Mouse (Mus musculus) kidney, postnatal 0 days (tissue): Measurements from ENCODE around the gene Gm10300. TPM values are rescaled to one million over a fixed set of nuclear protein-coding genes. Genes with fewer than 3 reads are reported as not detected.

Source experiments
- ATAC-seq: fragments of 200-750 bp; cut with Nextera tagmentation; replicated peaks from 2 replicates; pipeline ENCODE4 v1.8.0; 2017; ENCODE audit warnings: low read depth, moderate number of reproducible peaks, moderate TSS enrichment, moderate library complexity; ENCODE audit not compliant: low FRiP score
- DNase-seq: peaks from one replicate; pipeline ENCODE4 v3.0.0-alpha.2; 2016; ENCODE audit warnings: low spot score
- H3K27ac ChIP-seq: fragments of 300-500 bp; sonication (generic); 2 replicates; pipeline ENCODE4 v1.5.1; 2014; ENCODE audit warnings: mild to moderate bottlenecking
- H3K27me3 ChIP-seq: fragments of 300-500 bp; sonication (generic); 2 replicates; pipeline ENCODE4 v1.6.1; 2014; ENCODE audit warnings: low read length, mixed read lengths; ENCODE audit not compliant: insufficient read depth
- H3K36me3 ChIP-seq: fragments of 300-500 bp; sonication (generic); 2 replicates; pipeline ENCODE4 v1.6.1; 2014; ENCODE audit warnings: low read length, mixed read lengths; ENCODE audit not compliant: insufficient read depth
- H3K4me1 ChIP-seq: fragments of 300-500 bp; sonication (generic); replicated peaks from 2 replicates; pipeline ENCODE4 v1.6.1; 2014; ENCODE audit warnings: antibody characterized with exemption, low read length, mixed read lengths; ENCODE audit not compliant: insufficient read depth
- H3K4me2 ChIP-seq: fragments of 300-500 bp; sonication (generic); 2 replicates; pipeline ENCODE4 v1.6.1; 2014; ENCODE audit warnings: mild to moderate bottlenecking, low read length, moderate library complexity, mixed read lengths
- H3K4me3 ChIP-seq: fragments of 300-500 bp; sonication (generic); replicated peaks from 2 replicates; pipeline ENCODE4 v1.5.1; 2014; ENCODE audit warnings: low read depth, low read length
- H3K9ac ChIP-seq: fragments of 300-500 bp; sonication (generic); 2 replicates; pipeline ENCODE4 v1.6.1; 2014; ENCODE audit warnings: low read depth, low read length
- H3K9me3 ChIP-seq: fragments of 300-500 bp; sonication (generic); replicated peaks from 2 replicates; pipeline ENCODE4 v1.6.1; 2016; ENCODE audit warnings: low read length, inconsistent platforms, mixed read lengths
- CTCF ChIP-seq: IDR thresholded peaks from 2 replicates; pipeline ENCODE4 v1.5.1; 2016; ENCODE audit warnings: antibody characterized with exemption, low read depth, mild to moderate bottlenecking, moderate library complexity
- WGBS: fragments of 180-500 bp; shearing (Covaris S2); extraction: QIAGEN DNeasy Blood & Tissue Kit; methylation state at CpG from one replicate; pipeline ENCODE4 v1.1.7; 2014; 5-methylcytosine and 5-hydroxymethylcytosine counted together
- polyA plus RNA-seq: library from polyadenylated mRNA; unstranded; fragments of >200 nt; fragmentation: Nextera tagmentation; extraction: Ambion mirVana; gene quantifications from 2 replicates; pipeline ENCODE4 v1.2.1, GENCODE M21; 2015

Gene Gm10300
- polyA plus RNA-seq, 1 experiment from 2014 or later = 0.08 TPM

- peak; percentile 25; the same call in 1 of the 2 replicates for ATAC-seq
Observed at GRCm38 (mm10) chr4:132113411-132114095, 39.1 kb downstream of the Gm10300 start.

GRCm38 (mm10) chr4:132116315-132116714 is 41.8 kb downstream of the Gm10300 start:
- TF ChIP-seq CTCF = no peak
- DNase-seq = no peak
- 48% methylated on average over 4 of the region's 4 CpGs for WGBS
- Histone ChIP-seq H3K4me3 (no peak overlapping the region), H3K27ac (no peak overlapping the region), H3K9ac (no peak overlapping the region), H3K9me3 (no peaks in the 10 kb centered on the region), H3K4me2 (no peak overlapping the region), H3K4me1 (no peaks in the 10 kb centered on the region), H3K36me3 (no peaks in the 10 kb centered on the region), H3K27me3 (no peaks in the 10 kb centered on the region)
- no peak for ATAC-seq

More at GRCm38 (mm10) chr4:132113411-132114095, 39.1 kb downstream of the Gm10300 start:
- Histone ChIP-seq H3K36me3 (no peaks in the 10 kb centered on the region), H3K4me2 (peak overlapping the region; percentile 50), H3K4me1 (no peaks in the 10 kb centered on the region), H3K4me3 (peak overlapping the region; percentile 17; the same call in 1 of the 2 replicates), H3K27ac (no peak overlapping the region), H3K27me3 (no peaks in the 10 kb centered on the region), H3K9ac (peak overlapping the region; percentile 40; the same call in 1 of the 2 replicates), H3K9me3 (no peaks in the 10 kb centered on the region)
- 0 out of 2 replicates have a peak, but pooled peaks have one; percentile 10 for TF ChIP-seq CTCF
- DNase-seq = no peak
- WGBS = 40% methylated on average over 53 of the region's 53 CpGs

- ATAC-seq = no peak
- TF ChIP-seq CTCF = no peak
- H3K4me3 ChIP-seq = no peak overlapping the region
- 29% methylated on average over 9 of the region's 9 CpGs for WGBS
- no peaks in the 10 kb centered on the region for H3K4me1 ChIP-seq
- no peak overlapping the region for H3K4me2 ChIP-seq
- no peaks in the 10 kb centered on the region for H3K36me3 ChIP-seq
- no peak overlapping the region for H3K27ac ChIP-seq
- no peaks in the 10 kb centered on the region for H3K27me3 ChIP-seq
- no peaks in the 10 kb centered on the region for H3K9me3 ChIP-seq
- DNase-seq = peak; percentile 53
- H3K9ac ChIP-seq = no peak overlapping the region
Observed at GRCm38 (mm10) chr4:132119566-132119965, 45.1 kb downstream of the Gm10300 start.

GRCm38 (mm10) chr4:132121674-132122073 is 47.2 kb downstream of the Gm10300 start:
- H3K27me3 ChIP-seq = no peaks in the 10 kb centered on the region
- no peak overlapping the region for H3K9ac ChIP-seq
- WGBS = 81% methylated on average over 5 of the region's 5 CpGs
- no peaks in the 10 kb centered on the region for H3K4me1 ChIP-seq
- H3K27ac ChIP-seq = no peak overlapping the region
- no peaks in the 10 kb centered on the region for H3K9me3 ChIP-seq
- no peaks in the 10 kb centered on the region for H3K36me3 ChIP-seq
- H3K4me3 ChIP-seq = no peak overlapping the region
- peak; percentile 42; the same call in 1 of the 2 replicates for TF ChIP-seq CTCF
- ATAC-seq (no peak), DNase-seq (no peak)
- no peak overlapping the region for H3K4me2 ChIP-seq

GRCm38 (mm10) chr4:132123166-132123565 is 48.7 kb downstream of the Gm10300 start:
- ATAC-seq = no peak
- Histone ChIP-seq H3K36me3 (no peaks in the 10 kb centered on the region), H3K9ac (no peak overlapping the region), H3K4me2 (no peak overlapping the region), H3K4me1 (no peaks in the 10 kb centered on the region), H3K27ac (no peak overlapping the region), H3K27me3 (no peaks in the 10 kb centered on the region), H3K4me3 (no peak overlapping the region), H3K9me3 (no peaks in the 10 kb centered on the region)
- 92% methylated on average over 1 of the region's 1 CpGs for WGBS
- no peak for TF ChIP-seq CTCF
- no peak for DNase-seq

Other genes starting within 250 kb of the Gm10300 start
- 27.5 and 31.8 TPM in 2 replicates for gene Ptpru, start 236.4 kb upstream of the Gm10300 start, polyA plus RNA-seq
- gene Mecr, start 231.2 kb upstream of the Gm10300 start, polyA plus RNA-seq = 43.0 and 45.4 TPM in 2 replicates
- gene Srsf4, start 201.1 kb upstream of the Gm10300 start, polyA plus RNA-seq = 76.1 and 81.0 TPM in 2 replicates
- gene Tmem200b, start 152.9 kb upstream of the Gm10300 start, polyA plus RNA-seq = 2.7 and 3.9 TPM in 2 replicates
- 42.3 and 44.6 TPM in 2 replicates for gene Epb41, start 624 bp downstream of the Gm10300 start, polyA plus RNA-seq
- 0.03 and 0.05 TPM in 2 replicates for gene Oprd1, start 69.8 kb downstream of the Gm10300 start, polyA plus RNA-seq
- gene Ythdf2, start 137.6 kb downstream of the Gm10300 start, polyA plus RNA-seq = 87.7 and 89.4 TPM in 2 replicates
- gene Gmeb1, start 186.9 kb downstream of the Gm10300 start, polyA plus RNA-seq = 21.9 and 24.3 TPM in 2 replicates
- 38.1 and 39.0 TPM in 2 replicates for gene Taf12, start 199.7 kb downstream of the Gm10300 start, polyA plus RNA-seq
- 2.4 and 3.0 TPM in 2 replicates for gene Rab42, start 228.7 kb downstream of the Gm10300 start, polyA plus RNA-seq